Mouse (Mus musculus): Measurements from ENCODE around the gene Nfic. TPM values are rescaled to one million over a fixed set of nuclear protein-coding genes. Genes with fewer than 3 reads are reported as not detected.

Gene Nfic
- polyA plus RNA-seq, 1 experiment from 2014 or later = 6.9 TPM

DNA sequence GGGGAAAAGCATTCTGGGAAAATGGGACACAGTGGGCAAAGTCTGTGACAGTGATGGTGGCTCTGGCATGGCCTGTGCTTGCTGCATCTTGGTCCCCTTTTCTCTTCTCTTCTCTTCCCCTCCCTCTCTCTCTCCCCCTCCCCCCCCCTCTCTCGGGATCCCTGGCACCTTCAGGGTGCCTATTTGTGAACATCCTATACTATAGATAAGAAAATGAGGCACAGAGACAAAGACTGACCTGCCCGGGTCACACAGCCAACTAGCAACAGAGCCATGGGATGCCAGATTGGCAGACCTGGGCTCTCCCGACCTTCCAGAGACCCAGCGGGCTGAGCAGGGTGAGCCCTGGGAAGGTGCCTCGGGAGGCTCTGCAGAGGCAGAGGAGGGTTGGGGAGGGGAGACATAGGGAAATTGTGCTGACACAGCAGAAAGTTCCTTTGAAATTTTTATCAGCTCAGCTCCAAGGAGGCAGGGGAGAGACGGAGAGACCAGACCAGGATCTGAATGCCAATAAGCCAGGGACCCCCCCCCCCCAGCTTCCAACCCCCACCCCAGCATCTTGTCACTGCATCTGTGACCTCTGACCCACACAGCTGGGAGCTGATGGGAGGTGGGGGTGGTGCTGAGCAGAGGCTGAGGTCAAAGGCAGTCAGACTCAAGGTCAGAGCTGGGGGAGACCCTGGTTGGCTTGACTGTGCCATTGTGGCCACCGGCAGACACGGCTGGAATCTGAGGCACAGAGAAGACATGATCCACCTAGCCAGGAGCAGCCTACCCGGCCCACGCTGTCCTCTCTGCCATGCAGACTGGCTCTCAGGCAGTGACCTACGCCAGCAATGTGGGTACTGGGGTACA lies 37.0 kb downstream of the Nfic start:
- no peaks in the 10 kb centered on the region for H3K27me3 ChIP-seq (ENCODE audit: control insufficient read depth, insufficient read depth, low read length)
- no peaks in the 10 kb centered on the region for H3K36me3 ChIP-seq (ENCODE audit: control insufficient read depth, insufficient read depth, low read length)
- H3K4me3 ChIP-seq (ENCODE audit: low read depth, low read length) = no peak overlapping the region
- no peaks in the 10 kb centered on the region for H3K9me3 ChIP-seq (ENCODE audit: control insufficient read depth, low read length)
- ATAC-seq (ENCODE audit: low FRiP score) (no peak), DNase-seq (ENCODE audit: low spot score, missing footprints) (peak; percentile 60)
- no peak overlapping the region for H3K9ac ChIP-seq (ENCODE audit: low read length)
- H3K4me1 ChIP-seq (ENCODE audit: control insufficient read depth, insufficient read depth, low read length) = peaks cover 27% of the 10 kb centered on the region
- no peak overlapping the region for H3K4me2 ChIP-seq
- no peak overlapping the region for H3K27ac ChIP-seq (ENCODE audit: low read depth, low read length)
- 51% methylated on average over 11 of the region's 11 CpGs for WGBS

DNA sequence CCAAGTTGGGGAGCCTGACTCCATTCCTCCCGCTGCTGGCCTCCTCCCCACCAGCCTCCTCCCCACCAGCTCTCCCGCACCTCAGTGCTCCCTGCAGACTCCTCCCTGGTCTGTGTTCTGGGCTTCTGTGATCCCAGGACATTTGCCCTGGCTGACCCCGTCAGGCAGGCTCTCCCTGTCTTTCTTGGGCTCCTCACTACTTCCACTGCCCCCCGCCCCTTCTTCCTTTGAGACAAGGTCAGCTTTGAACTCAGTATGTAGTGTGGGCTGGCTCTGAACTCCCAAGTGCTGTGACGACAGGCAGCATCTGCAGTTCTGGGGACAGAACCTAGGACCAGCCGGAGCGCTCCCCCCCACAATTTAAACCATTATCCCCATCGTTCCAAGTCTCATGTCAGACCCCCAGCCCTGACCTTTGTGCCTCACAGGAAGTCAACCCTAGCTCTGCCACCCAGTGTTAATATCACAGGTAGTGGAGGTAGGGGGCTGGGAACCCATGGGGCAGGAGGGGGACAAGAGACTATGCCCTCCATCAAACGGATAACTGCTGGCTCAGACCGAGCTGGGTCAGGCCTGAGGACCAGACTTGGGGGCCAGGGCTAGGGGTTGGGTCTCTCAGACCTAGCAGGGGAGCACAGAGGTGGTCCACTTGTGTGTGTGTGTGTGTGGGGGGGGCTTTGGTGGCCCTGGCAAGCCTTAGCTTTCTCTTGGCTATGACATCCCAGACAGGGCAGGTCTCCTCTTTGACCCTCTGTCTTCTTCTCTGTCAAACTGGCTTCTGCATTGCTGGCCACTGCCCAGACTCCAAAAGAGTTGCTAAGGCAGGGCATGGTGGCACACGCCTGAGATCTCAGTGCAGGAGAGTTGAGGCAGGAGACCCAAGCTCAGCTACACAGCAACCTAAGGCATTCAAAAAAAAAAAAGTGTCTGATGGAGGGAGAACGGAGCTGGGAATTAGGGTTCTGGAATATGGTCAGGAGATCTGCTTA lies 37.9 kb downstream of the Nfic start:
- Histone ChIP-seq H3K9ac (ENCODE audit: low read length) (peak overlapping the region; percentile 34), H3K27ac (ENCODE audit: low read depth, low read length) (no peak overlapping the region), H3K36me3 (ENCODE audit: control insufficient read depth, insufficient read depth, low read length) (no peaks in the 10 kb centered on the region), H3K27me3 (ENCODE audit: control insufficient read depth, insufficient read depth, low read length) (no peaks in the 10 kb centered on the region; the same call in 1 of the 2 replicates), H3K4me1 (ENCODE audit: control insufficient read depth, insufficient read depth, low read length) (peaks cover 27% of the 10 kb centered on the region), H3K9me3 (ENCODE audit: control insufficient read depth, low read length) (no peaks in the 10 kb centered on the region), H3K4me3 (ENCODE audit: low read depth, low read length) (peak overlapping the region; percentile 31), H3K4me2 (peak overlapping the region; percentile 69)
- ATAC-seq (ENCODE audit: low FRiP score) (0 out of 2 replicates have a peak, but pooled peaks have one; percentile 0), DNase-seq (ENCODE audit: low spot score, missing footprints) (peak; percentile 82)
- 43% methylated on average over 12 of the region's 12 CpGs for WGBS

DNA sequence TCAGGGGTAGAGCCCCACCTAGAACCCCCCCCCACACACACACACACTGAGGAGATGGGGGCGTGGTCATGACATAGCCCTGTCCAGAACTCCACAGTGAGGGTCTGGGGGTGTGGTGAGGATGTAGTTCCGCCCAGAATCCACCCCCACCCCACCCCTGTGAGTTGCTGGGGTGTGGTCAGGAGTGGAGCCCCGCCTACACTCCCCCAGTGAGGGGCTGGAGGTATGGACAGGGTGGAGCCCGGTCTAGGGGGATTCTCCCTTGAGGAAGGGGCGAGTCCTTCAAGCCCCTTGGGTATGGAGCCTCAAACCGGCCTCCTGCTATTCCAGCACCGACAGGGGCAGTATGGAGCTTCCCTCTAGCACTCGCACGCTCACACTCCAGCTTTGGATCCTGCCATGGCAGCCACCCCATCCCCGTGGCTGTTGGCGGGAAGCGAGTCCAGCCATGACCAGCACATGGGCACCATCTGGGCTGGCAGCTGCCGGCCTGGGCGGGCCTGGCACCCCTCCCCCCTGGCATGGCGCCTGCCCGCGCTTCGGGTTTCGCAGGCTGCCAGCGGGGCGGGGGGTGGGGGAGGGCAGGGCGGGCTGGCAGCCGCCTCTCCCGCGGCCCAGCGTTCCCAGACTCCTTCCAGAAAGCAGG lies 38.7 kb downstream of the Nfic start:
- Histone ChIP-seq H3K4me2 (peak overlapping the region; percentile 69), H3K4me1 (ENCODE audit: control insufficient read depth, insufficient read depth, low read length) (peaks cover 27% of the 10 kb centered on the region), H3K4me3 (ENCODE audit: low read depth, low read length) (peak overlapping the region; percentile 31), H3K9ac (ENCODE audit: low read length) (peak overlapping the region; percentile 34), H3K27ac (ENCODE audit: low read depth, low read length) (no peak overlapping the region), H3K36me3 (ENCODE audit: control insufficient read depth, insufficient read depth, low read length) (no peaks in the 10 kb centered on the region), H3K27me3 (ENCODE audit: control insufficient read depth, insufficient read depth, low read length) (no peaks in the 10 kb centered on the region; the same call in 1 of the 2 replicates), H3K9me3 (ENCODE audit: control insufficient read depth, low read length) (no peaks in the 10 kb centered on the region)
- WGBS = under 1% methylated on average over 25 of the region's 26 CpGs
- DNase-seq (ENCODE audit: low spot score, missing footprints) (peak; percentile 94), ATAC-seq (ENCODE audit: low FRiP score) (peak; percentile 59)

DNA sequence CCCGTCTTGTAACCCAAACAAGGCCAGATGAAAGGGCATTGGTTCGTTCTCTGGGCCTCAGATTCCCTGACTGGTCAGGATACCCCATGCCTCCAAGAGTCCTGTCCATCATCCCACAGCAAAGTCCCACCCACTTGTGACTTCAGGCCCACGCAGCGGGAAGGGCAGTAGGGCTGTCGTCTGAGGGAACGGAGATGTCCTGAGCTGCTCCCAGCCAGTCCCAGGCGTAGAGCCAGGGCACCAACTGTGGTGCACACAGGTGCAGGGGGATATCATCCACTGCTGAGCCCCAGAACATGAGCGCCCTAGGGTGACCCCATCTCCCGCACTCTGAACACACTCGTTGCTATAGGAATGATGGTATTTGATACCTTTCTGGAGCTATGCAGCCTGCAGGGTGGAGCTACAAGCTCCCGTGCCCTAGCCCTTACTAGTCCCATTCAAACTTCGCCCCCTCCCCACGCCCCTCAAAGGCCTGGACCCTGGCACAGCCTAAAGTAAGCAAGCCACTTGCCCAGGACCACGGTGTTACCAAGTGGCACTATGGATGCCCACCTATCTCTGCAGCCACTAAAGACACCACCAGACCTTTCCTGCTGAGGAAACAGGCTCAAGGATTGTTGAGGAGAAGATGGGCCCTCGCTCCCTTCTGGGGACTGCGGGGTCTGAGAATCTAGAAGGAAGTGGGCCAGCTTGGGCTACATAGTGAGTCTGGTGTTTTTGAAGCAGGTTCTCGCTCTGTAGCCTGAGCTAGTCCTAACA lies 39.7 kb downstream of the Nfic start:
- no peak overlapping the region for H3K4me2 ChIP-seq
- 68% methylated on average over 17 of the region's 17 CpGs for WGBS
- no peak overlapping the region for H3K4me3 ChIP-seq (ENCODE audit: low read depth, low read length)
- no peak overlapping the region for H3K9ac ChIP-seq (ENCODE audit: low read length)
- H3K4me1 ChIP-seq (ENCODE audit: control insufficient read depth, insufficient read depth, low read length) = peaks cover 27% of the 10 kb centered on the region
- peak; percentile 72 for DNase-seq (ENCODE audit: low spot score, missing footprints)
- H3K27me3 ChIP-seq (ENCODE audit: control insufficient read depth, insufficient read depth, low read length) = no peaks in the 10 kb centered on the region; the same call in 1 of the 2 replicates
- H3K27ac ChIP-seq (ENCODE audit: low read depth, low read length) = no peak overlapping the region
- H3K9me3 ChIP-seq (ENCODE audit: control insufficient read depth, low read length) = no peaks in the 10 kb centered on the region
- H3K36me3 ChIP-seq (ENCODE audit: control insufficient read depth, insufficient read depth, low read length) = no peaks in the 10 kb centered on the region
- no peak for ATAC-seq (ENCODE audit: low FRiP score)

DNA sequence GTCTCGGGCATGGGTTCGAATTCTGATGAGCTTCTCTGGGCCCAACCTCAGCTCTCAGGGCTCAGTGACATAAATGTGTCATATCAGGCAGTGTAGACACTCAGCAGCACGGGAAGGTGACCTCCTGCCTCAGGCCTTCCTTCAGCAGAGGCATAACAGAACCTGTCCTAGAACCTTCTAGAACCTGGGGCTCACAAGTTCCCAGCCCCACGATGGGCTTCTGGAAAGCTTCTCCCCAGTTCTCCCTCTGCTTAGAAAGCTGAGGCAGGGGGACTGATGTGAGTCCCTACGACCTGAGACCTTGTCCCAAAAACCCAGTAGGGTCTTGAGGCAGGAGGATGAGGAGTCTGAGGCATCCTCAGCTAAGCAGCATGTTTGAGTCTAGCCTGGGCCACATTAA lies 40.3 kb downstream of the Nfic start:
- Histone ChIP-seq H3K4me2 (no peak overlapping the region), H3K4me3 (ENCODE audit: low read depth, low read length) (no peak overlapping the region), H3K36me3 (ENCODE audit: control insufficient read depth, insufficient read depth, low read length) (no peaks in the 10 kb centered on the region), H3K4me1 (ENCODE audit: control insufficient read depth, insufficient read depth, low read length) (peaks cover 27% of the 10 kb centered on the region), H3K9ac (ENCODE audit: low read length) (no peak overlapping the region), H3K9me3 (ENCODE audit: control insufficient read depth, low read length) (no peaks in the 10 kb centered on the region), H3K27ac (ENCODE audit: low read depth, low read length) (no peak overlapping the region), H3K27me3 (ENCODE audit: control insufficient read depth, insufficient read depth, low read length) (no peaks in the 10 kb centered on the region; the same call in 1 of the 2 replicates)
- ATAC-seq (ENCODE audit: low FRiP score) = no peak
- DNase-seq (ENCODE audit: low spot score, missing footprints) = peak; percentile 81
- WGBS = 80% methylated on average over 5 of the region's 5 CpGs

DNA sequence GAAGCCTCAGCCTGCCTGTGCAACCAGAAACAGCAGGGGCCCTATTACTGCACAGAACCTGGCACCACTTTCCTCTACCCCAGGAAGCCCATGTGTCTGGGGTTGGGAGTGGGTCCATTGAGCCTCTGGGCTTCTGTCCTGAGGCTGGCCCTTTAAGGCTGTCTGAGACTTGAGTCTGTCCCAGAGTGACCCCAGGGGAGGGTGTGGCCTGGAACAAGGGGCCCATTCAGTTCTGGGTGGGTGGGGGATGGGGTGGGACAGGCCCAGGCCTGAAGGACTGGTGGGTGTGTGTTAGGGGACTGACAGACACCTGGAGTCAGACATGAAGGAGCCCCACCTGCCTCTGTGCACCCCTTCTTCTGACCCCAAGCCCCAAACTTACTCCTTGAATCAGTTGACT lies 40.8 kb downstream of the Nfic start:
- Histone ChIP-seq H3K4me2 (no peak overlapping the region), H3K27me3 (ENCODE audit: control insufficient read depth, insufficient read depth, low read length) (no peaks in the 10 kb centered on the region; the same call in 1 of the 2 replicates), H3K9ac (ENCODE audit: low read length) (no peak overlapping the region), H3K9me3 (ENCODE audit: control insufficient read depth, low read length) (no peaks in the 10 kb centered on the region), H3K36me3 (ENCODE audit: control insufficient read depth, insufficient read depth, low read length) (no peaks in the 10 kb centered on the region), H3K4me3 (ENCODE audit: low read depth, low read length) (no peak overlapping the region), H3K4me1 (ENCODE audit: control insufficient read depth, insufficient read depth, low read length) (peaks cover 27% of the 10 kb centered on the region), H3K27ac (ENCODE audit: low read depth, low read length) (no peak overlapping the region)
- DNase-seq (ENCODE audit: low spot score, missing footprints) (peak; percentile 82), ATAC-seq (ENCODE audit: low FRiP score) (0 out of 2 replicates have a peak, but pooled peaks have one; percentile 7)

DNA sequence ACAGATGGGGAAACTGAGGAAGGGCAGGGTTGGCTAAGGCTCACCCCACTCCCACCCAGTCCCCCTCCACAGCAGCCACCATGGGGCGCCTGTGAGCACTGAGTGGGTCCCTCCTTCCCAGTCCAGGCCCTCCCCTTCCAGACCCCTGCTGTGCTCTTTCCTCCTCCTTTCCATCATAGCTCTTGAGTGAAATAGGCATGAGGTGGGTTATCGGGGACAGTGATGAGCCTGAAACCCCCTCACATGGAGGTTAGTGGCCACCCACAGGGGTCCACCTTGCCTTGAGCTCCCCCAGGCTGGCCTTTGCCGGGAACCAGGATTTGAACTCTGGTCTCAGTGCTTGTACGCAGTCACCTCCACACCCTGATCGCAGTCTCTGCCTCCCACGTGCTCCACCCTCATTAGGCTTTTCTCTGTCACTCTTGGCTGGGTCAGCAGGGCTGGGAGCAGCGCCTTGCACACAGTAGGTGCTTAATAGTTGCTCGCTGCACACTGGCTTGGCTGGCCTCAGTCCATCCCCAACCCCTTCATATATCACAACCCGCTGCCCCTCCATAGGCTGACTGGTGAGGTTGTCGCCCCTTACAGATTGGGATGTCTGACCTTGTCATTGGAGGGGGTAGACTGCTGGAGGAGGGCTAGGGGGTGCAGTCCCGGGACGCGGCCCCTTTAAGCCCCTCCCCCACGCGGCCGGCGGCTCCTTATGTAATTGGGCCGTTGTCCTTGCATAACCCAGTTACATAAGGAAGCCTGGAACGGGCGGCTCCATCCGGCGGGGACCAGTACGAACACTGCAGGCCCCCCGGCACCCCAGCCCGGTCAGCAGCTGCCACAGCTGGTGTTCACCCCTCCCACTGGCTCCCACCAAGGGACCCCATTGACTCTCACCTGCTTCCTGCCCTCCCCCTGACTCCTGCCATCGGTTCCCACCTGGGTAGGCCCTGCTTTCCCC lies 41.8 kb downstream of the Nfic start:
- no peaks in the 10 kb centered on the region; the same call in 1 of the 2 replicates for H3K27me3 ChIP-seq (ENCODE audit: control insufficient read depth, insufficient read depth, low read length)
- peak overlapping the region; percentile 17; the same call in 1 of the 2 replicates for H3K4me2 ChIP-seq
- H3K4me3 ChIP-seq (ENCODE audit: low read depth, low read length) = no peak overlapping the region
- H3K9me3 ChIP-seq (ENCODE audit: control insufficient read depth, low read length) = no peaks in the 10 kb centered on the region
- no peak overlapping the region; the same call in none of the 2 replicates for H3K27ac ChIP-seq (ENCODE audit: low read depth, low read length)
- H3K4me1 ChIP-seq (ENCODE audit: control insufficient read depth, insufficient read depth, low read length) = peaks cover 36% of the 10 kb centered on the region
- no peaks in the 10 kb centered on the region for H3K36me3 ChIP-seq (ENCODE audit: control insufficient read depth, insufficient read depth, low read length)
- DNase-seq (ENCODE audit: low spot score, missing footprints) (no peak), ATAC-seq (ENCODE audit: low FRiP score) (peak; percentile 5; the same call in 1 of the 2 replicates)
- peak overlapping the region; percentile 42 for H3K9ac ChIP-seq (ENCODE audit: low read length)
- 29% methylated on average over 26 of the region's 26 CpGs for WGBS

All from midbrain, embryonic 11.5 days (tissue).